Mouse (Mus musculus) forelimb bud, embryonic 11.5 days (tissue): Measurements from ENCODE around the gene Sema3b.

ENCODE experiments used
- DNase-seq: peaks from one replicate; pipeline ENCODE4 v3.0.0-alpha.2; 2012; ENCODE audit warnings: low read depth, low spot score

Sema3b gene

GRCm38 (mm10) chr9:107548820-107549219, 60.2 kb downstream of the Sema3b start:
- DNase-seq, result no peak

GRCm38 (mm10) chr9:107547957-107548356, 61.1 kb downstream of the Sema3b start:
- no peak for DNase-seq
